Mouse (Mus musculus) cerebellum, adult 2 months (tissue): Measurements from ENCODE around the gene Abcf3. TPM values are rescaled to one million over a fixed set of nuclear protein-coding genes. Genes with fewer than 3 reads are reported as not detected.
A peak's percentile ranks its signal among the peaks of the same experiment; 100 is the strongest.

ENCODE experiments used
- DNase-seq, 2 experiments: peaks; one replicate each; pipeline ENCODE4 v3.0.0; 2021
- H3K27ac ChIP-seq: fragments of 200-500 bp; 2 replicates; pipeline ENCODE4 v1.5.1; 2012; ENCODE audit warnings: low read length, control low read depth, inconsistent platforms; ENCODE audit not compliant: insufficient read depth
- H3K27me3 ChIP-seq: fragments of 200-500 bp; 2 replicates; pipeline ENCODE4 v1.6.1; 2012; ENCODE audit warnings: inconsistent platforms, mild to moderate bottlenecking, low read length, moderate library complexity; ENCODE audit not compliant: control insufficient read depth, insufficient read depth
- H3K4me1 ChIP-seq: fragments of 200-500 bp; 2 replicates; pipeline ENCODE4 v1.6.1; 2011; ENCODE audit warnings: low read length; ENCODE audit not compliant: control insufficient read depth, insufficient read depth
- H3K4me3 ChIP-seq: fragments of 200-500 bp; replicated peaks from 2 replicates; pipeline ENCODE3; 2011; ENCODE audit warnings: mild to moderate bottlenecking, low read depth, low read length, control low read depth; ENCODE audit not compliant: insufficient read depth
- CTCF ChIP-seq: fragments of 200-500 bp; IDR thresholded peaks from 2 replicates; pipeline ENCODE4 v1.5.1; 2011; ENCODE audit warnings: low read depth, mild to moderate bottlenecking, control low read depth, low read length, moderate library complexity, borderline replicate concordance; ENCODE audit not compliant: insufficient read depth
- POLR2A ChIP-seq: fragments of 200-500 bp; IDR thresholded peaks from 2 replicates; pipeline ENCODE4 v1.6.1; 2011; ENCODE audit warnings: low read length, control low read depth, borderline replicate concordance; ENCODE audit not compliant: insufficient read depth
- WGBS: fragments of 180-500 bp; shearing (Covaris S2); methylation state at CpG from one replicate; pipeline ENCODE4 v1.1.7; 2018; 5-methylcytosine and 5-hydroxymethylcytosine counted together
- polyA plus RNA-seq: library from polyadenylated mRNA; depleted of rRNA; stranded (reverse); fragments of >200 nt; gene quantifications from 2 replicates; pipeline ENCODE4 v1.2.3, GENCODE M21; 2012

Gene Abcf3
- polyA plus RNA-seq, 1 experiment = 112 TPM

GRCm38 (mm10) chr16:20551691-20552090 is 3.3 kb downstream of the Abcf3 start:
- no peak for TF ChIP-seq POLR2A
- TF ChIP-seq CTCF = no peak
- DNase-seq = no peak
- Histone ChIP-seq H3K4me1 (no peaks in the 10 kb centered on the region; the same call in 1 of the 2 replicates), H3K27ac (no peak overlapping the region), H3K4me3 (no peak overlapping the region), H3K27me3 (no peaks in the 10 kb centered on the region)
- 91% methylated on average over 5 of the region's 5 CpGs for WGBS

- no peak overlapping the region for H3K4me3 ChIP-seq
- H3K27me3 ChIP-seq = no peaks in the 10 kb centered on the region
- no peaks in the 10 kb centered on the region; the same call in 1 of the 2 replicates for H3K4me1 ChIP-seq
- TF ChIP-seq CTCF (no peak), POLR2A (no peak)
- H3K27ac ChIP-seq = no peak overlapping the region
- 87% methylated on average over 1 of the region's 1 CpGs for WGBS
- DNase-seq = no peak
Measured at GRCm38 (mm10) chr16:20552594-20552993, 4.2 kb downstream of the Abcf3 start.

- DNase-seq = no peak
- no peak for TF ChIP-seq CTCF
- TF ChIP-seq POLR2A = no peak
- Histone ChIP-seq H3K27ac (no peak overlapping the region), H3K4me3 (no peak overlapping the region), H3K27me3 (no peaks in the 10 kb centered on the region), H3K4me1 (no peaks in the 10 kb centered on the region; the same call in 1 of the 2 replicates)
- 82% methylated on average over 6 of the region's 6 CpGs for WGBS
Measured at GRCm38 (mm10) chr16:20555000-20555399, 6.6 kb downstream of the Abcf3 start.

- Histone ChIP-seq H3K27ac (no peak overlapping the region), H3K27me3 (no peaks in the 10 kb centered on the region), H3K4me1 (no peaks in the 10 kb centered on the region; the same call in 1 of the 2 replicates), H3K4me3 (no peak overlapping the region)
- WGBS = 89% methylated on average over 7 of the region's 7 CpGs
- DNase-seq = no peak
- TF ChIP-seq CTCF = no peak
Measured at GRCm38 (mm10) chr16:20557381-20557780, 9.0 kb downstream of the Abcf3 start.

- Histone ChIP-seq H3K27ac (no peak overlapping the region), H3K4me1 (no peaks in the 10 kb centered on the region; the same call in 1 of the 2 replicates), H3K4me3 (no peak overlapping the region), H3K27me3 (no peaks in the 10 kb centered on the region)
- TF ChIP-seq CTCF = no peak
- no peak for TF ChIP-seq POLR2A
- 0% methylated on average over 1 of the region's 1 CpGs for WGBS
- no peak for DNase-seq
Measured at GRCm38 (mm10) chr16:20565075-20565474, 16.7 kb downstream of the Abcf3 start.

GRCm38 (mm10) chr16:20589366-20589938 is 41.1 kb downstream of the Abcf3 start, which contains the start of gene Vwa5b2:
Gene Vwa5b2 (plus strand): TSS chr16:20589471.
- under 1% methylated on average over 24 of the region's 24 CpGs for WGBS
- H3K4me3 ChIP-seq = peak within 1 kb of the TSS; percentile 73
- peak in 1 of 2 experiments; percentile 19 for DNase-seq
- no peak within 1 kb of the TSS for H3K27ac ChIP-seq
- no peak for TF ChIP-seq POLR2A
- no peak for TF ChIP-seq CTCF
- no peaks in the 10 kb centered on the region for H3K27me3 ChIP-seq
- H3K4me1 ChIP-seq = no peaks in the 10 kb centered on the region

- H3K27me3 ChIP-seq = no peaks in the 10 kb centered on the region
- WGBS = 2% methylated on average over 39 of the region's 39 CpGs
- H3K4me1 ChIP-seq = no peaks in the 10 kb centered on the region
- peak; percentile 60 to 64 for DNase-seq
- TF ChIP-seq CTCF (no peak), POLR2A (0 out of 2 replicates have a peak, but pooled peaks have one; percentile 38)
- no peak overlapping the region for H3K27ac ChIP-seq
- H3K4me3 ChIP-seq = peak overlapping the region; percentile 73
Measured at GRCm38 (mm10) chr16:20589939-20590679, 41.7 kb downstream of the Abcf3 start.

GRCm38 (mm10) chr16:20590680-20591038 is 42.3 kb downstream of the Abcf3 start:
- no peak for DNase-seq
- Histone ChIP-seq H3K27me3 (no peaks in the 10 kb centered on the region), H3K27ac (no peak overlapping the region), H3K4me1 (no peaks in the 10 kb centered on the region), H3K4me3 (peak overlapping the region; percentile 73)
- TF ChIP-seq POLR2A (no peak), CTCF (no peak)
- 3% methylated on average over 17 of the region's 17 CpGs for WGBS
